Mouse (Mus musculus) forebrain, embryonic 11.5 days (tissue): ENCODE measurements around the gene Acad8. TPM values are rescaled to one million over a fixed set of nuclear protein-coding genes. Genes with fewer than 3 reads are reported as not detected.

Source experiments
- ATAC-seq: fragments of 200-750 bp; cut with Nextera tagmentation; replicated peaks from 2 replicates; pipeline ENCODE4 v1.8.0; 2017; ENCODE audit warnings: moderate TSS enrichment; ENCODE audit not compliant: low FRiP score
- DNase-seq: peaks from one replicate; pipeline ENCODE4 v3.0.0-alpha.2; 2017; ENCODE audit warnings: low spot score
- H3K27ac ChIP-seq: fragments of 300-500 bp; sonication (generic); 2 replicates; pipeline ENCODE4 v1.5.1; 2014; ENCODE audit warnings: low read depth, low read length
- H3K27me3 ChIP-seq: fragments of 300-500 bp; sonication (generic); 2 replicates; pipeline ENCODE4 v1.6.1; 2014; ENCODE audit warnings: mild to moderate bottlenecking, low read length, mixed read lengths; ENCODE audit not compliant: control insufficient read depth, insufficient read depth
- H3K36me3 ChIP-seq: fragments of 300-500 bp; sonication (generic); 2 replicates; pipeline ENCODE4 v1.6.1; 2014; ENCODE audit warnings: mild to moderate bottlenecking, low read length, moderate library complexity, mixed read lengths; ENCODE audit not compliant: control insufficient read depth, insufficient read depth
- H3K4me1 ChIP-seq: fragments of 300-500 bp; sonication (generic); replicated peaks from 2 replicates; pipeline ENCODE4 v1.6.1; 2014; ENCODE audit warnings: low read length, mixed read lengths; ENCODE audit not compliant: control insufficient read depth, insufficient read depth
- H3K4me2 ChIP-seq: fragments of 300-500 bp; sonication (generic); 2 replicates; pipeline ENCODE4 v1.6.1; 2014; ENCODE audit warnings: low read depth, mild to moderate bottlenecking, low read length, moderate library complexity, mixed read lengths; ENCODE audit not compliant: severe bottlenecking
- H3K4me3 ChIP-seq: fragments of 300-500 bp; sonication (generic); 2 replicates; pipeline ENCODE4 v1.5.1; 2014; ENCODE audit warnings: low read depth, low read length
- H3K9ac ChIP-seq: fragments of 300-500 bp; sonication (generic); 2 replicates; pipeline ENCODE4 v1.6.1; 2014; ENCODE audit warnings: low read length
- H3K9me3 ChIP-seq: fragments of 300-500 bp; sonication (generic); 2 replicates; pipeline ENCODE4 v1.6.1; 2016; ENCODE audit warnings: low read length, mixed read lengths; ENCODE audit not compliant: control insufficient read depth
- WGBS: fragments of 180-500 bp; shearing (Covaris S2); extraction: QIAGEN DNeasy Blood & Tissue Kit; methylation state at CpG from one replicate; pipeline ENCODE4 v1.1.7; 2014; 5-methylcytosine and 5-hydroxymethylcytosine counted together
- polyA plus RNA-seq: library from polyadenylated mRNA; unstranded; fragments of >200 nt; fragmentation: Nextera tagmentation; extraction: Ambion mirVana; gene quantifications from 2 replicates; pipeline ENCODE4 v1.2.1, GENCODE M21; 2014

The Acad8 gene
- polyA plus RNA-seq, 1 experiment from 2014 or later: 38.2 TPM

GRCm38 (mm10) chr9:27018961-27019360, 19.6 kb upstream of the Acad8 start:
- H3K36me3 ChIP-seq: no peaks in the 10 kb centered on the region; the same call in 1 of the 2 replicates
- H3K9me3 ChIP-seq: no peaks in the 10 kb centered on the region
- 97% methylated on average over 10 of the region's 10 CpGs for WGBS
- ATAC-seq: no peak
- H3K9ac ChIP-seq: no peak overlapping the region
- DNase-seq: no peak
- no peaks in the 10 kb centered on the region for H3K27me3 ChIP-seq
- no peak overlapping the region for H3K4me3 ChIP-seq
- no peaks in the 10 kb centered on the region for H3K4me1 ChIP-seq
- no peak overlapping the region for H3K27ac ChIP-seq
- H3K4me2 ChIP-seq: no peak overlapping the region

- Histone ChIP-seq H3K4me3 (no peak overlapping the region), H3K4me1 (no peaks in the 10 kb centered on the region), H3K9me3 (no peaks in the 10 kb centered on the region), H3K36me3 (no peaks in the 10 kb centered on the region; the same call in 1 of the 2 replicates), H3K4me2 (no peak overlapping the region), H3K27me3 (no peaks in the 10 kb centered on the region), H3K27ac (no peak overlapping the region), H3K9ac (no peak overlapping the region)
- ATAC-seq (no peak), DNase-seq (no peak)
- WGBS: 92% methylated on average over 4 of the region's 4 CpGs
Observed at GRCm38 (mm10) chr9:27011572-27011971, 12.2 kb upstream of the Acad8 start.

DNA sequence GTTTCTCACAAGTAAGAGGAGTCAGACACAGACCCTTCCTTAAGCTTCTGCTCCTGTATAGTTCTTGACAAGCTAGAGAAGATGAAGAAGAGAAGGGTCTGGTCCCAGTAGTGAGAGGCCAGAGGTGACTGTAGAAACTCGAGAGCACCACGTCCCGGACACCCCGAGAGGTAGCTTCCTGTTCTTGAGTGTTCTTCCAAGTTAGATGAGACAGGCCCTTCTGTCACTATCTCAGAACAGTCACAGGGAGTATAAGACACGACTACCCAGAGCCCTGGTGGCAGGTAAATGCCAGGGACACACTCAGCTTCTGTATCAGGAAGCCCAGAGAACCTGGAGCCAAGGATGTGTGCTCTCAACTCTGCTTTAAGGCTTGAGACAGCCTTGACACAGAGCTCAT, 9.9 kb upstream of the Acad8 start:
- H3K27ac ChIP-seq: no peak overlapping the region
- no peak overlapping the region for H3K4me2 ChIP-seq
- no peaks in the 10 kb centered on the region for H3K4me1 ChIP-seq
- H3K9me3 ChIP-seq: no peaks in the 10 kb centered on the region
- H3K27me3 ChIP-seq: no peaks in the 10 kb centered on the region
- no peak for ATAC-seq
- no peak for DNase-seq
- H3K4me3 ChIP-seq: no peak overlapping the region
- 86% methylated on average over 5 of the region's 5 CpGs for WGBS
- no peak overlapping the region for H3K9ac ChIP-seq
- H3K36me3 ChIP-seq: peaks cover 2% of the 10 kb centered on the region; the same call in 1 of the 2 replicates

DNA sequence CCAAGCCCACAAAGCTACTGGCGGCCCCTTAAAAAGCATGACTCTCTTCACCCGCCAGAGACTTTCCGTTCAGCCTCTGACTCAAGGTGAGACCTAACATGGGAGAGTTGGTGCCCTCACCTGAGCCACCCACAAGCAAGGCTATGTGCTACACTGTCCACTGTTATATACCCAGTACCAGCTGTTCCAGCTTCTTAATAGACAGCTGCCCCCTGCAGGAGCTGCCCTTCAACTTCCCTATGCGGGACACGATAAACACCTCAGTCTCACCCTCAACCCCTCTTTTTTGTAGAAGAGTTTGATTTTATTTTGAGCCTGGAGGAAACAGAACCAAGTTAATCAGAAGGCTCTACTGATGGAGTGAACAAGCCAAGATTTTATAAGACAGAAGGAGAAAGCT, 7.5 kb upstream of the Acad8 start:
- H3K36me3 ChIP-seq: peaks cover 2% of the 10 kb centered on the region; the same call in 1 of the 2 replicates
- H3K4me3 ChIP-seq: no peak overlapping the region
- no peak overlapping the region for H3K4me2 ChIP-seq
- DNase-seq (no peak), ATAC-seq (no peak)
- WGBS: 91% methylated on average over 5 of the region's 5 CpGs
- no peak overlapping the region for H3K27ac ChIP-seq
- H3K9ac ChIP-seq: no peak overlapping the region
- no peaks in the 10 kb centered on the region for H3K27me3 ChIP-seq
- no peaks in the 10 kb centered on the region for H3K9me3 ChIP-seq
- no peaks in the 10 kb centered on the region for H3K4me1 ChIP-seq

- no peaks in the 10 kb centered on the region for H3K27me3 ChIP-seq
- H3K9me3 ChIP-seq: no peaks in the 10 kb centered on the region
- H3K27ac ChIP-seq: no peak overlapping the region
- H3K9ac ChIP-seq: no peak overlapping the region
- H3K4me1 ChIP-seq: peaks cover under 1% of the 10 kb centered on the region; the same call in 1 of the 2 replicates
- peaks cover 2% of the 10 kb centered on the region; the same call in 1 of the 2 replicates for H3K36me3 ChIP-seq
- H3K4me3 ChIP-seq: no peak overlapping the region
- DNase-seq: peak; percentile 19
- WGBS: 88% methylated on average over 1 of the region's 1 CpGs
- no peak for ATAC-seq
- H3K4me2 ChIP-seq: no peak overlapping the region
Observed at GRCm38 (mm10) chr9:27005933-27006332, 6.6 kb upstream of the Acad8 start.

- Histone ChIP-seq H3K27me3 (no peaks in the 10 kb centered on the region), H3K4me2 (no peak overlapping the region), H3K9me3 (no peaks in the 10 kb centered on the region), H3K27ac (no peak overlapping the region), H3K4me3 (no peak overlapping the region), H3K9ac (no peak overlapping the region), H3K36me3 (peaks cover 2% of the 10 kb centered on the region; the same call in 1 of the 2 replicates), H3K4me1 (peaks cover 5% of the 10 kb centered on the region; the same call in 1 of the 2 replicates)
- DNase-seq: peak; percentile 36
- 90% methylated on average over 3 of the region's 3 CpGs for WGBS
- ATAC-seq: no peak
Observed at GRCm38 (mm10) chr9:27005231-27005630, 5.9 kb upstream of the Acad8 start.

DNA sequence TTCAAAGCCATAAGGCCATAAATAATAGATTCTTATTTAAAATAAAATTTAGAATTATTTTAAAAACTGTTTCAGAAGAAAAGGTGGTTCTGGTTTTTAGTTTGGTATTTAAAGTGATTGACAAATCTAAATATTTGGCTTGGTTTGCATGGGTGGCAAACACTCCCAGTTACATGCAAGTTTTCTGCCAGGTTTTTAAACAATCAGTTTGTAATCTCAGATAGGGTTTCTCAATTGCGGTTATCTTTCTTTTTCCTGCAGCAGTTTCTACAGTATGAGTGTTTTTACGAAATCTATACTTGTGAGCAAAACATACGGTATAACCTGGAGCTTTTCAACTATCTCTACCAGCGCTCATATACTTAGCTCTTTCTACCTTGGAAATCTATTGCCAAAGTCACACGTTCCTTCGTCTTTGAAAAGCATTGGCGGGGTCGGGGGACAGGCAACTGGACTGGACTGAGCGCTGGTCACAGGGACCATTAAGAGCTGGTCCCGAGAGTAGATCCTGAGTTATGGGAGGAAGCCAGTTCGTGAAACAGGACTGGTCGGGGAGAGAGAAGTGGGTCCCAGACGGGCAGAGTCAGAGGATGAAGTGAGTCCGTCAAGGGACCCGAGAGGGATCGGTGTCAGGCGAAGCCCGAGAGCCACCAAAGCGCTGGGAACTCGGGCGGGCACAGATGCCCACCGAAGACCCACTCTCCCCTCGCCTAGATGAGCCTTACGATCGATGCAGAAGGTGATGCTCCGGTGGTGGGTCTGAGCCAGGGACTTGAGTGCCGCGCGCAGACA, 501 bp downstream of the Acad8 start:
- no peak for DNase-seq
- H3K9ac ChIP-seq: peak overlapping the region; percentile 86
- no peaks in the 10 kb centered on the region for H3K36me3 ChIP-seq
- H3K27ac ChIP-seq: no peak overlapping the region
- peak overlapping the region; percentile 62 for H3K4me2 ChIP-seq
- no peaks in the 10 kb centered on the region for H3K27me3 ChIP-seq
- peaks cover 5% of the 10 kb centered on the region; the same call in 1 of the 2 replicates for H3K4me1 ChIP-seq
- no peaks in the 10 kb centered on the region for H3K9me3 ChIP-seq
- 3% methylated on average over 29 of the region's 29 CpGs for WGBS
- no peak; the same call in 1 of the 2 replicates for ATAC-seq
- peak overlapping the region; percentile 66 for H3K4me3 ChIP-seq

- H3K9ac ChIP-seq: no peak overlapping the region
- H3K9me3 ChIP-seq: no peaks in the 10 kb centered on the region
- ATAC-seq (no peak), DNase-seq (peak; percentile 30)
- peaks cover 5% of the 10 kb centered on the region; the same call in 1 of the 2 replicates for H3K4me1 ChIP-seq
- no peaks in the 10 kb centered on the region for H3K36me3 ChIP-seq
- 94% methylated on average over 2 of the region's 2 CpGs for WGBS
- H3K4me3 ChIP-seq: no peak overlapping the region
- no peak overlapping the region for H3K27ac ChIP-seq
- no peak overlapping the region for H3K4me2 ChIP-seq
- no peaks in the 10 kb centered on the region for H3K27me3 ChIP-seq
Observed at GRCm38 (mm10) chr9:26997501-26997900, 1.9 kb downstream of the Acad8 start.

DNA sequence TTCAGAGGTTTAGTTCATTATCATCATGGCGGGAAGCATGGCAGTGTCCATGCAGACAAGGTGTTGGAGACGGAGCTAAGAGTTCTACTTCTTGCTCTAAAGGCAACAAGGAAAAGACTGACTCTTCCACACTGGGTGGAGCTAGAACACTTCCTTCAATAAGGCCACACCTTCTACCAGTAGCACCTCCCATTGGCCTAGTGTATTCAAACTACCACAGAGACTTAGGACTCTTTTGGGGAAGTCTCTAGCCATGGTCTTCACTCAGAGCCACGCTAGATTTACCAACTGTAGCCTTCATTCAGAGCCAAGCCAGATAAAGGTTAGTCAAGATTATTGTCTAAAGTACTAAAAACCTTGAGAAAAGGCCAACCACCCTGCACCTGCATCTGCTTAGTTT, 2.3 kb downstream of the Acad8 start:
- DNase-seq (no peak), ATAC-seq (no peak)
- H3K4me3 ChIP-seq: no peak overlapping the region
- H3K27me3 ChIP-seq: no peaks in the 10 kb centered on the region
- WGBS: 90% methylated on average over 3 of the region's 3 CpGs
- H3K27ac ChIP-seq: no peak overlapping the region
- H3K9ac ChIP-seq: no peak overlapping the region
- H3K36me3 ChIP-seq: no peaks in the 10 kb centered on the region
- H3K4me1 ChIP-seq: peaks cover 5% of the 10 kb centered on the region; the same call in 1 of the 2 replicates
- H3K9me3 ChIP-seq: no peaks in the 10 kb centered on the region
- H3K4me2 ChIP-seq: no peak overlapping the region
